Mouse (Mus musculus) CH12.LX (cell line): Measurements from ENCODE around the gene Fxr1. TPM values are rescaled to one million over a fixed set of nuclear protein-coding genes. Genes with fewer than 3 reads are reported as not detected.

Experiments used
- DNase-seq: peaks from one replicate; pipeline ENCODE4 v3.0.0-alpha.2; 2013; ENCODE audit errors: extremely low read depth
- H3K27ac ChIP-seq: 2 replicates; pipeline ENCODE4 v1.5.1; 2012; ENCODE audit warnings: low read depth, mild to moderate bottlenecking, control low read depth, moderate library complexity; ENCODE audit not compliant: insufficient read depth
- H3K27me3 ChIP-seq: replicated peaks from 2 replicates; pipeline ENCODE3; 2012; ENCODE audit warnings: inconsistent platforms
- H3K36me3 ChIP-seq, 2 experiments: replicated peaks in 1 of 2; 2 replicates each; pipeline versions ENCODE3 to v1.6.1; 2012; ENCODE audit warnings: inconsistent platforms in 1 of 2, low read length in 1 of 2, mild to moderate bottlenecking in 1 of 2, mixed read lengths in 1 of 2, moderate library complexity in 1 of 2; ENCODE audit not compliant: control insufficient read depth in 1 of 2, insufficient read depth in 1 of 2
- H3K4me1 ChIP-seq, 2 experiments: 2 replicates each; pipeline ENCODE4 v1.6.1; 2012; ENCODE audit warnings: inconsistent platforms in 1 of 2, moderate library complexity in 1 of 2; ENCODE audit not compliant: insufficient read depth in 2 of 2, control insufficient read depth in 1 of 2
- H3K4me2 ChIP-seq: 2 replicates; pipeline ENCODE4 v1.6.1; 2012; ENCODE audit warnings: low read depth, mild to moderate bottlenecking, control low read depth; ENCODE audit not compliant: poor library complexity, insufficient read depth, severe bottlenecking
- H3K4me3 ChIP-seq, 3 experiments: fragments of 150-350 bp in 1 of 3; sonication (generic) in 1 of 3; replicated peaks in 1 of 3; 2 replicates each; pipeline versions ENCODE3 to v1.5.1; 2011 to 2012; ENCODE audit warnings: low read depth in 2 of 3, low read length in 2 of 3, mild to moderate bottlenecking in 2 of 3, moderate library complexity in 2 of 3, control low read depth in 1 of 3, improper control_type of control experiment in 1 of 3, inconsistent platforms in 1 of 3, mixed read lengths in 1 of 3; ENCODE audit not compliant: poor library complexity in 1 of 3
- H3K79me2 ChIP-seq: replicated peaks from 2 replicates; pipeline ENCODE4 v1.6.1; 2012; ENCODE audit warnings: mild to moderate bottlenecking, moderate library complexity; ENCODE audit not compliant: control insufficient read depth, poor library complexity, insufficient read depth, severe bottlenecking; ENCODE audit errors: extremely low read depth
- H3K9ac ChIP-seq: 2 replicates; pipeline ENCODE4 v1.6.1; 2012; ENCODE audit warnings: low read depth, mild to moderate bottlenecking, control low read depth, moderate library complexity; ENCODE audit not compliant: insufficient read depth
- H3K9me3 ChIP-seq: replicated peaks from 2 replicates; pipeline ENCODE3; 2012; ENCODE audit warnings: low read length, inconsistent platforms, mixed read lengths
- CHD2 ChIP-seq: IDR thresholded peaks from 2 replicates; pipeline ENCODE4 v1.6.1; 2011; ENCODE audit warnings: low read length, improper control_type of control experiment
- E2F4 ChIP-seq: IDR thresholded peaks from 2 replicates; pipeline ENCODE4 v1.6.1; 2011; ENCODE audit warnings: low read depth, low read length, improper control_type of control experiment; ENCODE audit not compliant: insufficient replicate concordance
- EP300 ChIP-seq: IDR thresholded peaks from 2 replicates; pipeline ENCODE4 v1.6.1; 2011; ENCODE audit warnings: low read length, improper control_type of control experiment
- ETS1 ChIP-seq: conservative IDR thresholded peaks from 2 replicates; pipeline ENCODE4 v1.6.1; 2012; ENCODE audit warnings: low read depth, mild to moderate bottlenecking, inconsistent platforms, low read length, improper control_type of control experiment, moderate library complexity
- HCFC1 ChIP-seq: IDR thresholded peaks from 2 replicates; pipeline ENCODE4 v1.6.1; 2012; ENCODE audit warnings: low read depth, mild to moderate bottlenecking, inconsistent platforms, low read length, improper control_type of control experiment
- KAT2A ChIP-seq: IDR thresholded peaks from 2 replicates; pipeline ENCODE4 v1.6.1; 2012; ENCODE audit warnings: low read length, improper control_type of control experiment, inconsistent platforms; ENCODE audit not compliant: insufficient replicate concordance
- MAZ ChIP-seq: IDR thresholded peaks from 2 replicates; pipeline ENCODE4 v1.6.1; 2012; ENCODE audit warnings: low read depth, mild to moderate bottlenecking, inconsistent platforms, low read length, improper control_type of control experiment, moderate library complexity
- MYC ChIP-seq: IDR thresholded peaks from 2 replicates; pipeline ENCODE4 v1.6.1; 2011; ENCODE audit warnings: low read depth, mild to moderate bottlenecking, improper control_type of control experiment, low read length
- POLR2A ChIP-seq: IDR thresholded peaks from 2 replicates; pipeline ENCODE4 v1.6.1; 2011; ENCODE audit warnings: low read depth, mild to moderate bottlenecking, improper control_type of control experiment, low read length
- RAD21 ChIP-seq: IDR thresholded peaks from 2 replicates; pipeline ENCODE4 v1.6.1; 2011; ENCODE audit warnings: low read depth, mild to moderate bottlenecking, low read length, improper control_type of control experiment, moderate library complexity
- SIN3A ChIP-seq: IDR thresholded peaks from 2 replicates; pipeline ENCODE4 v1.6.1; 2012; ENCODE audit warnings: low read length, improper control_type of control experiment, inconsistent platforms
- SMC3 ChIP-seq: IDR thresholded peaks from 2 replicates; pipeline ENCODE4 v1.6.1; 2011; ENCODE audit warnings: low read depth, low read length, improper control_type of control experiment
- USF2 ChIP-seq: conservative IDR thresholded peaks from 2 replicates; pipeline ENCODE4 v1.6.1; 2011; ENCODE audit warnings: low read depth, low read length, improper control_type of control experiment
- dilution Hi-C: fragments of 300-500 bp; cut with MboI; formaldehyde crosslinking; loops from 2 replicates; pipeline ENCODE4 v1.14.3; 2020; ENCODE audit warnings: low sequenced_read_pairs; ENCODE audit not compliant: extremely low pct_unique_long_range_greater_than_20kb, extremely low pct_ligation_motif_present
- in situ Hi-C: fragments of 300-500 bp; cut with MboI; formaldehyde crosslinking; loops from 3 replicates; pipeline ENCODE4 v1.14.3; 2019; ENCODE audit warnings: low sequenced_read_pairs, low pct_ligation_motif_present, low pct_unique_long_range_greater_than_20kb, mixed read lengths
- polyA plus RNA-seq: library from polyadenylated mRNA; unstranded; fragments of >175 nt; gene quantifications from 2 replicates; pipeline ENCODE4 v1.2.1, GENCODE M21; 2012; ENCODE audit warnings: low read depth; ENCODE audit not compliant: insufficient read length
- total RNA-seq, 2 experiments: library from RNA; depleted of rRNA; stranded (reverse); fragments of 300-350 nt in 1 of 2; fragments of >200 nt in 1 of 2; gene quantifications; 2 replicates each; pipeline ENCODE4 v1.2.3; 2012 to 2014

Gene Fxr1
- total and polyA plus RNA-seq, 3 experiments, result 83.9 to 120 (median 119) TPM

- no peak overlapping the region for H3K4me2 ChIP-seq
- no peaks in the 10 kb centered on the region for H3K27me3 ChIP-seq
- no peaks in the 10 kb centered on the region for H3K36me3 ChIP-seq
- no peak overlapping the region for H3K4me3 ChIP-seq
- no peak for DNase-seq
- H3K79me2 ChIP-seq, result no peaks in the 10 kb centered on the region
- no peak overlapping the region for H3K9ac ChIP-seq
- in situ Hi-C loops (no loop called here), dilution Hi-C loops (no loop called here)
- H3K27ac ChIP-seq, result no peak overlapping the region
- TF ChIP-seq SMC3, result no peak
- TF ChIP-seq E2F4, result no peak
- no peak for TF ChIP-seq RAD21
- TF ChIP-seq USF2, result no peak
- no peak for TF ChIP-seq SIN3A
- no peak for TF ChIP-seq HCFC1
- no peak for TF ChIP-seq KAT2A
- TF ChIP-seq ETS1, result no peak
- no peak for TF ChIP-seq MAZ
- TF ChIP-seq MYC, result no peak
- no peak for TF ChIP-seq EP300
- no peak for TF ChIP-seq POLR2A
- no peak for TF ChIP-seq CHD2
- H3K4me1 ChIP-seq, result peaks cover 2 to 4% of the 10 kb centered on the region in 2 experiments; a peak in 1 of 4 replicates
- H3K9me3 ChIP-seq, result peaks cover 2% of the 10 kb centered on the region
Observed at GRCm38 (mm10) chr3:34119869-34120268, 100.1 kb downstream of the Fxr1 start.

Other genes with a start within 250 kb of the Fxr1 start
- 21.5 and 29.0 TPM in 2 replicates for gene Ttc14, start 220.1 kb upstream of the Fxr1 start, total RNA-seq (2012; rRNA removed)
- 30.5 and 40.3 TPM in 2 replicates for gene Ttc14, start 220.1 kb upstream of the Fxr1 start, total RNA-seq (2014; rRNA removed)
- gene Ttc14, start 220.1 kb upstream of the Fxr1 start, polyA plus RNA-seq, result 36.8 and 38.2 TPM in 2 replicates
- gene Ccdc39, start 175.6 kb upstream of the Fxr1 start, total RNA-seq (2012; rRNA removed), result 0.17 and 0.25 TPM in 2 replicates
- 0.51 and 0.77 TPM in 2 replicates for gene Ccdc39, start 175.6 kb upstream of the Fxr1 start, total RNA-seq (2014; rRNA removed)
- gene Ccdc39, start 175.6 kb upstream of the Fxr1 start, polyA plus RNA-seq, result 5.6 and 6.9 TPM in 2 replicates
- gene Dnajc19, start 61.4 kb downstream of the Fxr1 start, total RNA-seq (2012; rRNA removed), result 82.8 and 99.9 TPM in 2 replicates
- 116 and 142 TPM in 2 replicates for gene Dnajc19, start 61.4 kb downstream of the Fxr1 start, total RNA-seq (2014; rRNA removed)
- gene Dnajc19, start 61.4 kb downstream of the Fxr1 start, polyA plus RNA-seq, result 118 and 123 TPM in 2 replicates